Mouse (Mus musculus): ENCODE data around the gene Cyld. TPM values are rescaled to one million over a fixed set of nuclear protein-coding genes. Genes with fewer than 3 reads are reported as not detected.
"Not testable (repeated sequence)": the region's sequence is repeated elsewhere in the genome, so short reads cannot be mapped to it uniquely, and the experiment has no call there.

Gene Cyld
- total RNA-seq, 1 experiment from 2014 or later = 36.6 TPM

DNA sequence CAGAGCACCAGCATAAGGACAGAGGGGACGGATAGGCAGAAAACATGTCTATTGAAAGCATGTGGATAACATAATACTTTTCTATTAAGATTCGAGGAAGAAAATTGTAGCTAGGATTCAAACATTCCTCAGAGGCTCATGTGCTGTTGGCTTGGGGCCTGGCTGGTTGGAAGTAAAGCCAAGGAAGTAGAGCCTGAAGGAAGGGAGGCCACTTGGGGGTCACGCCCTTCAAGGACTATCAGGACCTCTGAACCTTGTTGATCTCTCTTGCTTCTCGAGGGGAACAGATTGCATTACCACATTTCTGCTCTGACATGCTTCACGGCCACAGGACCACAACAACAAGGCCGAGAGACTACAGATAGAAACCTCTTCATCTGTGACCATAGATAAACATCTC is 7.7 kb upstream of the Cyld start:
- no peak for DNase-seq

DNA sequence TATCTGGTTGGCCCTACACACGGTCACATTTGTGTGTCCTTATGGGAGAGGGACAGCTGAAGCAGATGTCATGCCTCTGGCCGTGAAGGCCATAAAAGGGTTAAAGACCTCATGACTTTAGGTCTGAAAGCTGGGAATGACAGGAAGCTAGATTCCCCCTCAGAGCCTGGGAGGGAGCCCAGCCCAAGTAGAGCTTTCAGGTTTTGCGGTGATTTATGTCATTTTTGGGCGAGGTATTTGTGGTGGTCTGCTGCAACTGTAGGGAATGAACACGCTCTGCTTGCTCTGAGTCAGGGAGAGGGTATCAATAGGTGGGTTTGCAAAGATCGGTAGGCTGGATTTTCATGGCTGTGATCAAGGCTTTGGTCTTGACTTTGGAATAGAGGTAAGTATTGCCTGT is 6.9 kb upstream of the Cyld start:
- no peak for DNase-seq

DNA sequence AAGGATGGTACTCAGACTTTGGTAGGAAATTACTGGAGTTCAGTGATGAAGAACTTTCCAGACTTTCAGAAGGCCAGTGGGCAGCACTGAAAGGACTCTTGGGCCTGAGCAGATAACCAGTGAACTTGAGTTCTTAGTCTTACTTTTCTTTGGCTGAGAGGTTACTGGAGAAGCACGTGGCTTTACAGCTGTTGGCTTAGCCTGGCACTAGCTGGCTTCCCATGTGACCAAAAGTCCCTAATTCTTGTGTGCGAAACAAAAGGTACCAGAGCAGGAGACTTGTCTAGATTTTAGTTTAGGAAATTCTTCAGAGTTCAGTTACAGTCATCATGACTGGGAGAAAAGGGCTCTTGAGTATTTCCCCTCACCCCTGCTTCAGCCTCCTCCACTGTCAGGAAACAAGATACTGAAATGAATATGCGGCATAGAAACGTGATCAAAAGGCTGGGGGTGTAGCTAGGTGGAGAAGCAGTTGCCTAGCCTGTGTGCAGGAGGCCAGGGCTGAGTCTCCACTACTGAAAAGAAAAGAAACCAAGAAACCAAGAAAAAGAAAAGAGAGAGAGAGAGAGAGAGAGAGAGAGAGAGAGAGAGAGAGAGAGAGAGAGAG is 5.4 kb upstream of the Cyld start:
- DNase-seq = no peak

DNA sequence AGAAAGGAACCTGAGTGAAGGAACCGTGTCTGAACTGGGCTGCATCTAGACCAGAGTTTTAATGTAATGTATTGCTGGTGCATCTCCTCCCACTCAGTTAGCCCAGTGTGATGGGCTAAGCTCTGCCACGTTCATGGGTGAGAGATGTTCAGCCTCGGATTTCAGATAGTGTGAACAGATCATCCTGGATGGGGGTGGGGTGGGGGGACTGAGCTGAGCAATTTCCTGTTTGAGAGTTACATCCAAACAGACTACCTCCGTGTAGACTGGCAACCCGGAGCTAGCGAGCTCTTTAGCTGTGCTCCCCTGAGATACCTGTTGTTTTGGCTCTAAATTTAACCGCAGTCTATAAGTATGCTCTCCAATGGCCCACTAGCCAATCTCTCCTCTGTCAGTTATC is 4.9 kb upstream of the Cyld start:
- no peak for DNase-seq

DNA sequence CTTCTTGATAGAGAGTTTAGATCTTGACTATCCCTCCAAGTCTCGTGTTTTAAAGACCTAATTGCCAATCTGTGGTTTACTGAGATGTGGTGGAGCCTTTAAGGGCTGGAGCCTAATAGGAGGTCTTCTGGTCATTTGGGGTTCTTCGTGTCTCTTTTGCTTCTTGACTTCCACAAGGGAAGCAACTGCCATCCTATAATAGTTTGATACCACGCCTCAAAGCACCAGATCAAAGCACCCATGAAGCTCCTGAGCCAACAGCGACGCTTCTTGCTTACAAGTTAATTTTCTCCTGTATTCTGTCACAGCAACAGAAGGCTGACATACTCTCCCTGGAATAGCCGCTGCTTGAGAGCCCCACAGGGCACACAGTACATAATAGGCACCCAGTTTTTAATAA is 4.0 kb upstream of the Cyld start:
- no peak for DNase-seq

DNA sequence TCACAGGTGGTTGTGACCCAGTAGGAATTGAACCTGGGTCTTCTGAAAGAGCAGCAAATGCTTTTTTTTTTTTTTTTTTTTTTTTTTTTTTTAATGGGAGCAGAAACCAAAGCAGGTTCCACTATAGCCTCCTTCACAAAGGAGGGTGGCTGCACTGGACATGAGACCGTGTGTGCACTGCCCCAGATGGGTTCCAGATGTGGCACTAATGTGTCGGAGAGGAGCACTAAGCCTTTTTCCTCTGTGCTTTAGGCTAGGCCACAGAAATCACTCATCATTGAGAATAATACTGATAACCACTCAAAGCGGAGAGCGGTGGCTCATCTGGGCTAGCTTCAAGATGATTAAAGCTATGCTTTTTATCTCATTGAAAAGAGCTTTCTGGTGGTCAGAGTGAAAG is 3.5 kb upstream of the Cyld start:
- no peak for DNase-seq

DNA sequence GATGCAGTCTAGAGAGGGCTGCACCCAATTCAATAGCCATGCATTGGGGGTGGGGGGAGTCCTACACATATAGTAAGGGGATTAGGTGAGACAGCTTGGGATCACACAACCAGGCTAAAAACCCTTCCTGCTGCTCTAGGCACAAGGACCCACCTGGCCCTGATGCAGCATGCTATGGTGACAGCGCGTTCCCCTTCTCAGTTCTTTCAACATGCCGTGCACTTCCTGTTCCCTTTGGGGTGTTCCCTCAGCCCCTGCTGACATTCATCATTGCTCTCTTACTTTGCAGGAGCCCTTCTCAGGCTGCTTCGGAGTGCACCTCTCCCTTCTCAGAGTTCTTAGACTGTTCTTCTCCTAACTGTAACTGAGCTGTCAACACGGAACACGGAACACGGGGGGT is 2.5 kb upstream of the Cyld start:
- no peak for DNase-seq

DNA sequence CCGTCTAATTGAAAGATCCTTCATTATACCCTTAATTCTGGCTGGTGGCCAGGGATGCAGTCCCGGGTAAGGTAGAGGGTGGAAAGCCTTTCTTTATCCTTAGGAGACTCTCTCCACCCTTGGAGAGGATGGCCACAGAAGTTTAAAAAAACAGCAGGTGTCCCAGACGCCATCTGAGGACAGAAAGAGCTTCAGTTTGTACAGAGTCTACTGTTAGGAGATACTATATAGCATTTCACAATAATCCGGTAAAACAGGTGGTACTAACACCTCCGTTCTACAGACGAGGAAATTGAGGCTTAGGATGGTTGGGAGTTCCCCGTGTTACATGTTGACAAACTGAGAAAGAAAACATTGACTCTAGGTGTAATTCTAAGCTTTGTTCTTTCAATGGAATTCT is 600 bp upstream of the Cyld start:
- DNase-seq = no peak

DNA sequence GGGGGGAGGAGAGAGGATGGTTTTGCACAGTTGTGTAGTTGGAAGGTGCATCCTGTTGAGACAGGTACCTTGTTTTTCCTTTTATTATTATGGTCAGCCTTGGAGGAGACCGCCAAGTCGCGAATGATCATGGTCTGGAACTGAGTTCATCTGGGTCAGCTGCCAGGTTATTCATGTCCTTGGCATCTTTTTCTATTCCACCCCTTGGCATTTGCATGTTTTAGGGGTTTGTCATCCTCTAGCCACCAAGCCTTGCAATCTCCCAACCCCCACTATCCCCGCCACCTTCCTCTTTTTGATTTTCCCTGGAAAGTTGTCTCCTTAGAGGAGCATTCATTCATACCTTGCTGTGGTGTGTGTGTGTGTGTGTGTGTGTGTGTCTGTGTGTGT is 809 bp downstream of the Cyld start:
- DNase-seq = peak; percentile 63

DNA sequence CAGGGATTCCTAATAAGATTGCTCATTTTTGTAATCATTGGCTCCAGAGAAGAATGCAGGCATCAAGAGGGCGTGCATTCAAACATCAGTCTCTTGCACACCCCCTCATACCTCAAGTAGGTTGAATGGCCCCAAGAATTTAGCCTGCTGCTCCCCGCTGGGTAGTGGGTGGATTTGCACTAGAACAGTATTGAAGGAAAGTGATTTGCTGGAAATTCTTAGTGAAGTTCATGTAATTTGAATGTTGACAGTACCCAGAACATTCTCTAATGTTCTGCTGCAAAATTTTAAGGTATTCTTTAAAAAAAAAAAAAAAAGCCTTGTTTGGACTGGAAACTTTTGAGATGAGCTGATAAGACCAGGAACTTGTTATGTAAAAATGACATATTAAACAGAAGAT is 1.2 kb downstream of the Cyld start:
- no peak for DNase-seq

DNA sequence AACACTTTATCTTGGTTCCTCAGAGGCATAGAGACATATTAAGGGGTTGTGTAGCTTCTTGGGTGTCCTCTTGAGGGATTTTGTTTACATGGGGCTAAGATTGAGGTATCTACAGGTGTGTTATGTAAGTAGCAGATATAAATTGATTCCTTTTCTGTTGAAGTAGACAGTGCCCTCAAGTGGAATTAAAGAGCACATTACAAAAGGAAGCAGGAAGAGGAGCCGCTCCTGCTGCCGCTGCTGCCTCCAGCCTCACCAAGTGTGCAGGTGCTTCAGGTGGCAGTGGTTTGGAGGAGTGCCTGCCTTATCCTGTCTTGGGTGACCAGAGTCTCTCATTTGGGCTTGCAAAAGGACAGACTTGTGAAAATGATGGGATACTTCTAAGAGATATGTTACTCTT is 4.8 kb downstream of the Cyld start:
- DNase-seq = no peak

DNA sequence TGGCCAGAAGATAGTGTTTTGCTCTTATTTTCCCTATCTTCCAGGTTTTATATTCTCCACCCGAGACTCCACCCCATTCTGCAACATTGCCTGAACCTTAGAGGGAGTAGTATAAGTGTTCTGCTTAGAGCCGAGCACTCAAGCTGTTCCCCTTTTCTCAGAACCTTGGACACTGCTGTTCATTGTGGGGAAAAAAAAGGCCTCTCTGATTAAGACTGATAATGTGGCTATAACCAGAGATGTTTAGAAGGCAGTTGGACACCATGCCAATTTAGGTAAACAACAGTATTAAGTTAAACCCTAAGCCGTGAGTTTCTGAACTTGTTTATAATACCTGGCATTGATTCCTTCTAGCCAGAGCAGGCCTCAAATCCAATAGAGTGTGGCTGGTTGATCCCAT is 6.0 kb downstream of the Cyld start:
- DNase-seq = no peak

DNA sequence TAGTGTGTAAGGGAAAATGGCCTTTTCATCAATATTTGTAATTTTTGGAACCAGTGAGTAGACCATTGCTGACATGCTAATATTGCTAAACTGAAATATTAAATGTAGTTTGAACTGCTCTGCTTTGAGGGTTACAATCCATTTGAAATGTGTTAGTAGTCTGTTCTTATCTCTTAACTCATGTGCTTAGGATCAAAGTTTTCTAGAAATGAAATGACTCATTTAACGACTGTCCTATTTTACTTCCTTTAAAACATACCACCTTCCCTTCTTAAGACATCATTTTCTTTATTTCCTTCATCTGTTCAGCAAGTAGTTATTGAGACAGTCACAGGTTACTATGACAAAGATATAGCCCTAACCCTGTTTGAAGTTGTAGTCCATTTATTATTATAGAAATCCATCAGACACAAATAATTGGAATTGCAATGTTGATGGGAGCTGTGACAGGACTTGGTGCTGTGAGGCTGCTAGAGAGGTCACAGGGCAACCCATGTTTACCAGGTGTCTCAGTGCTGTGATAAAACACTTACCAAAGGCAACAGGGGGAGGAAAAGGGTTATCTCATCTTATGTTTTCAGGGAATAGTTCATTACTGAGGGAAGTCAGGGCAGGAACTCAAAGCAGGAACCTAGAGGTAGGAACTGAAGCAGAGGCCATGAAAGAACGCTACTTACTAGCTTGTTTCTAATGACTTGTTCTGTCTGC is 26.6 kb downstream of the Cyld start:
- DNase-seq = no peak

DNA sequence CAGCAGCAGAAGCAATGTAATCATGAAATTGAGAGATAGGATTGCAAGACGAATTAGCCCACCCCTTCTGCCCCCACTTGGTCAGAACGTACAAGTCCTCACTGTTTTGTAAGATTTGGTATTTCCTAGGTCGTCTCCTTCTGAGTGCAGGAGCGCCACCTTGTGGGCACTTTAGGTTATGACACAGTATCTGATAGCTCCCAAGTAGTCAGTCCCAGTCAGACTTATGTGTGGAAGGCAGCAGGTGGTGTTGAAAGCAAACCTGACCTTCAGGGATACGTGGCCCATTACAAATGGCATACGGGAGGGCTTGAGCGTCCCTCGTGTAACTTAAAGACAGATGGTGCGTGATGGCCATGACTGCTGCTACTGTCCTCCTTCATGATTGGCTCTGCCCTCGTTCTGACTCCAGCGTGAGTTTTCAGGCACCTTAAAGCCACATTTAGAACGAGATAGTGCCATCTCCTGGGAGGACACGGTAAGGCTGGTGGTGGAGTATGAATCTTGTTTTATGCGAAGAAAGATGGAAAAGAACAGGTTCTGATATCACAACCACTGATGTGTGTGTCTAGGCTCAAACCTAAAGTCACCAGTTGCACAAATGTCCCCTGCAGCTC is 58.5 kb downstream of the Cyld start:
- DNase-seq = peak; percentile 89

DNA sequence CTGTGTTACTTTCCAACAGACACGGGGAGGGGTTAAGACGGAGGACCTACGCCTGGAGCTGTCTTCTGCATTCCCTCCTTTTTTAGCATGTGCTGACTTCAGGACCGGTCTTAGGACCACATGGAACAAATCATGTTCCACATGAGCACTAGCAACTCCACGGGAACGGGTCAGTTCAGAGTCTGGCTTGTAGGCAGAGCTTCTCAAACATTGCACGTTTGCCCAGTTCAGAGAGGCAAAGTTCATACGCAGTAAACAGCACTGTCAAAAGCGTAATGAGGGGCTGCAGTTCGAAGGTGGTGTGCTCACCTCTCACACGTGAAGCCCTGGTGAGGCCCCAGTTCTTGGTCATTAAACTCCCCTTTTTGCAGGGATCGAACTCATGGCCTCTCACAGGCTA is 65.2 kb downstream of the Cyld start:
- no peak for DNase-seq

DNA sequence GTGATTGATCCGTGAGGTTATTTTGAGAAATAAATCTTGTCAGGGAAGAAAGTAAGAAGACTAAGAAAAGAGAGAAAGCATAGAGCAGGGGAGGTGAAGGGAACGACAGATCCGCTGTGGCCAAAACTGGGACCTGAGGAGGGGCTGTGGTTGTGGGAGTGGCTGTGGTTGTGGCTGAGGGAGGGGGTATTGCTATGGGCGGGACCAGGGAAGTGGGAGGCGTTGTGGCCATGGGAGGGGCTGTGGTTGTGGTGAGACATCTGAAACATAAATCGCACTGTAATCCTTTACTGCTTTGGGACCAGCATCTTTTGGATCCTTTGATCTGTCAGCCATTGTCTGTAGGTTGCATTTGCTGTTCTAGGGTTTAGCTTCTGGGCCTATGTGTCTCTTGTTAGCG is 74.4 kb downstream of the Cyld start:
- no peak for DNase-seq

DNA sequence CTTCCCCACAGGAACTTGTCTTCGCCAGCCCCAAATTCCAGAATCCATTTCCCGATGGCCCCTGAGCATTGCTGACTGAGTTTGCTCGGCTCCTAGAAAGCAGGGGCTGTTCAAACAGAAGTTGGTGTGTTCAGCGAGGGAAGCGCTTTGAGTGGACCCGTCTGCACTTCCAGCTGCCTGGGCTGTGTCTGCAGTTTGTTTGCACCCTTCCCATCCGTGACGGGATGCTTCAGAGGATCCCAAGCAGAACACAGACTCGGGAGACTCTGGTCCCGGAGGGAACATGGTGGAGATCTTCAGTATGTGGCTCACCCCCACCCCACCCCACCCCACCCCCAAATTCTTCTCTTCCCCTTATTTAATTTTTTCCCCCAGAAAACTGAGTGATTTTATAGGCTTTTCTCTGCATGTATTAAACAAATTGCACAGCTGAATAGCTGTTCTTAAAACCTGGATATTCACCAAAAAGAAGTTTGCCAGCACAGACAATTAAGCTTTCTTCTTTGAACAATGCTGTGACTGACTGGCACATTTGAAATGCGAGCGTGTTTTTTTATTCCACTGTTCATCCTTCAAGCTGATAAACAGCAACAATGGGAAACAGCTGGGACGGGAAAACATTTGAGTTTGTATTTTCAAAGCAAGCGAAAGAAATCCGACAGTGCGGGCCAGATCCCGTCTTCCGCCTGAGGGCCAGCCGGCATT is 77.9 kb downstream of the Cyld start:
- DNase-seq = no peak

DNA sequence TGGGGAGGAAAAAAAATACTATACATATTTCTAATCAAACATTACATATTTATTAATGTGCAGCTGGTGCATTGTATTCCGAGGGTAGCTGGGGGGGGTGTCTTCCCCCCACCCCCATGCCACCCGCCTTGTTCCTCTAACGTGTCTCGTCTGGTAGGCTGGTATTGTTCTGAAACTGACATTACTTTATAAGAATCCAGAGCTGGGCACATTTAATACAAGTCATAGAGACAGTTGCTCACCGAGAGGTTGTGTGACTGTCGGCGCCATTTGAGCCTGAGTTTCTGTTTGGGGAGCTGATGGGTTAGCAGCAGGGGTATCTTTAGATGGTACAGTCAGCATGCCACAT is 78.4 kb downstream of the Cyld start:
- DNase-seq = no peak

DNA sequence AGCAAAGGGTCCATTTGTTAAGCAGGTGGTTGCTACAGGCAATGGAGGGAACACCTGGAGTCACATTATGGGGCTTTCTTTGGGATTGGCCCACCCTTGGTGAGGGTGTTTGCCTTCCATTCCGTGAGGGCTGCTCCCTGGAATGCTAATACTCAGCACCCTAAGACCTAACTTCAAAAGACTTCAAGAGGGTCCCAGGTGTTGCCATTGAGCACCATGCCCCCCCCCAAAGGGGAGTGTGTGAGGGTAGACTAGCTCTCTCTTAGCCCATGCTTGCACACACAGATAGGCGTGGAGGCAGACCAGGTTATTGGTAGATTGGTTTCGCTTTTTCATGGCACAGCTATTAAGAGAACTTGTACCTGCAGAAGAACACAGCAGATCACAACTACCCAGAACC is 83.3 kb downstream of the Cyld start:
- no peak for DNase-seq

DNA sequence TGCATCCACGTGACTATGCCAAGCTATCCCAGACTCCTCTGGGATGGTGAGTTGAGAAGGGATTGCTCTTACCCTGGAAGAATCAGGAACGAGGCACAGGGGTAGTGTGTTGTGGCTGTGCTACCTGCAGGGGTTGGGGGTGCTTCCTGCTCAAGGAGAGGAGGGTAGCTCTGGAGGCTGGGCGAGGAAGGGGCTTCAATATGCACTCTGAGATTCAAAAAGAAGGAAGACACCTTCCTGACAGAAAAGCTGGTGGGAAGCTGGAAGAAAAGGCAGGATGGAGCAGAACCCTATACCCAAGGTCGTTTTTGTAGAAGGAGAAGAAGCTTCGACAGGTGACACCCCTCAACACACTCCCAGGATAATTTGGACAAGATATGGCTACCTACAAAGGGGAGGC is 84.5 kb downstream of the Cyld start:
- no peak for DNase-seq

DNA sequence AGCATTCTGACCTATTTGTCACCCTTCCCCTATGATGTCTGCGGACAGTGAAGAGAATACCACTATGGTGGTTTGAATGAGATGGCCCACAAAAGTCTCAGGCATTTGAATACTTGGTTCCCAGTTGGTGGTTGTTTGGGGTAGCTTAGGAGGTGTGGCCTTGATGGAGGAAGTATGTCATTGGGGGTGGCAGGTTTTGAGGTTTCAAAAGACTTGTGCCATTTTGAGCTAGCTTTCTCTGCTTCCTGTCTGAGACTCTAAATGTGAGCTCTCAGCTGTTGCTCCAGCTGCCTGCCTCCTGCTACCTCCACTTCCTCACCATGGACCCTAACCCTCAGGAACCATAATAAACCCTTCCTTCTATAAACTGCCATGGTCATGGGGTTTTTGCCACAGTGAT is 86.9 kb downstream of the Cyld start:
- DNase-seq = no peak

DNA sequence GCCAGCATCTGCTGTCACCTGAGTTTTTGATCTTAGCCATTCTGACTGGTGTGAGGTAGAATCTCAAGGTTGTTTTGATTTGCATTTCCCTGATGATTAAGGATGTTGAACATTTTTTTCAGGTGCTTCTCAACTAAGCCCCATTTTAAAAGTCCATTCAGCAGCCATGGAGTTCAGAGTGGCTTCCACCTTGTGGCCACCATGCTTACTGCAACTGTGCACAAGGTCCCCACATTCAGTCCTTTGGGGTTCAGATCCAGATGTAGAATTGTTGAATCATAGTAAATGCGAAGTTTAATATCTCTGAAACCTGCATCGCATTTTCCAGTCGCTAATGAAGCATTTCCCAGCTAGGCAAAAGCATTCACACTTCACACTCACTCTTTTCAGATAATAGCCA is 91.5 kb downstream of the Cyld start:
- not testable (repeated sequence) for DNase-seq

DNA sequence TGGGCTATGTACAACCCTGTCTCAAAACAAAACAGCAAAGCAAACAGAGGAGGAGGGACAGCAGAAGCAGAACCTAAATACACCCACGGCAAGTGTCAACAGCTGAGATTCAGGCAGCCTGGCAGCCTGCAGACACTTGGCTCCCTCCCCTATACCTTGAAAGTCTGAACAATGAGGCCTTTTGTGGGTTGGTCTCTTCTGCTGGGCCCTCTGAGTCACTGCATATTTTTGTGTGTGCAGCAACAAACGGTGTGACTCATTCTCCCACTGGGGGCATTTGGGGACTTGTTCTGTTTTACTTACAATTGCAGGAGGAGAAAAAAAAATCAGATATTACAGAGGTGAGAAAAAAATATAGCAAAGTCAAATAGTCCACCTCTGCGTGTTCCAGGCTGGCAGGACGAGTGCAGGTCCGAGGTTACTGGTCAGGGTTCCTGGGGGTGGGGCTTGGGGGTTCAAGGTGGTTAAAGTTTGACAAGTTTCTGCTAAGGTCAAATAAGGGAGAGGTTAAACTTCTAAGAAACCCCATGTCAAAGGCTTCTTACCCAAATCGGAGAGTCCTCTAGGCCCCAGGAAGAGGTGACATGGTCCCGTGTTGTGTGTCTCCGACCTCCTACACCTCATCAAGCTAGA is 96.0 kb downstream of the Cyld start:
- DNase-seq = peak; percentile 59
